Mouse (Mus musculus) limb, embryonic 11.5 days (tissue): ENCODE data around the gene Hoxb9. TPM values are rescaled to one million over a fixed set of nuclear protein-coding genes. Genes with fewer than 3 reads are reported as not detected.

Experiments
- ATAC-seq: fragments of 200-750 bp; cut with Nextera tagmentation; 2 replicates; pipeline ENCODE4 v1.8.0; 2017; ENCODE audit warnings: low read depth; ENCODE audit not compliant: insufficient number of reproducible peaks, low FRiP score, low TSS enrichment
- DNase-seq: peaks from one replicate; pipeline ENCODE4 v3.0.0-alpha.2; 2015; ENCODE audit warnings: low spot score
- H3K27ac ChIP-seq: fragments of 300-500 bp; sonication (generic); replicated peaks from 2 replicates; pipeline ENCODE4 v1.5.1; 2014; ENCODE audit warnings: low read depth, mild to moderate bottlenecking, low read length
- H3K27me3 ChIP-seq: fragments of 300-500 bp; sonication (generic); 2 replicates; pipeline ENCODE4 v1.6.1; 2014; ENCODE audit warnings: mild to moderate bottlenecking, low read length, mixed read lengths; ENCODE audit not compliant: control insufficient read depth, insufficient read depth
- H3K36me3 ChIP-seq: fragments of 300-500 bp; sonication (generic); 2 replicates; pipeline ENCODE4 v1.6.1; 2014; ENCODE audit warnings: mild to moderate bottlenecking, low read length, moderate library complexity, mixed read lengths; ENCODE audit not compliant: control insufficient read depth, insufficient read depth
- H3K4me1 ChIP-seq: fragments of 300-500 bp; sonication (generic); 2 replicates; pipeline ENCODE4 v1.6.1; 2014; ENCODE audit warnings: low read length, mixed read lengths; ENCODE audit not compliant: control insufficient read depth, insufficient read depth
- H3K4me2 ChIP-seq: fragments of 300-500 bp; sonication (generic); 2 replicates; pipeline ENCODE4 v1.6.1; 2014; ENCODE audit warnings: low read depth, mild to moderate bottlenecking, moderate library complexity; ENCODE audit not compliant: severe bottlenecking
- H3K4me3 ChIP-seq: fragments of 300-500 bp; sonication (generic); 2 replicates; pipeline ENCODE4 v1.5.1; 2014; ENCODE audit warnings: low read depth, low read length
- H3K9ac ChIP-seq: fragments of 300-500 bp; sonication (generic); 2 replicates; pipeline ENCODE4 v1.6.1; 2014; ENCODE audit warnings: mild to moderate bottlenecking, low read length
- H3K9me3 ChIP-seq: fragments of 300-500 bp; sonication (generic); 2 replicates; pipeline ENCODE4 v1.6.1; 2016; ENCODE audit warnings: low read length; ENCODE audit not compliant: control insufficient read depth
- WGBS: fragments of 180-500 bp; shearing (Covaris S2); extraction: QIAGEN DNeasy Blood & Tissue Kit; methylation state at CpG from one replicate; pipeline ENCODE4 v1.1.7; 2014; 5-methylcytosine and 5-hydroxymethylcytosine counted together
- polyA plus RNA-seq: library from polyadenylated mRNA; unstranded; fragments of >200 nt; fragmentation: Nextera tagmentation; extraction: Ambion mirVana; gene quantifications from 2 replicates; pipeline ENCODE4 v1.2.1, GENCODE M21; 2014

Hoxb9 gene
- polyA plus RNA-seq, 1 experiment from 2014 or later, result 1.8 TPM

- ATAC-seq (no peak), DNase-seq (no peak)
- Histone ChIP-seq H3K4me2 (no peak overlapping the region), H3K27ac (no peak overlapping the region), H3K4me3 (no peak overlapping the region), H3K4me1 (peaks cover 14% of the 10 kb centered on the region; the same call in 1 of the 2 replicates), H3K36me3 (no peaks in the 10 kb centered on the region), H3K27me3 (peaks cover 83% of the 10 kb centered on the region), H3K9me3 (no peaks in the 10 kb centered on the region), H3K9ac (no peak overlapping the region)
- WGBS, result 13% methylated on average over 17 of the region's 17 CpGs
These were observed 19.6 kb downstream of the Hoxb9 start for GRCm38 (mm10) chr11:96290705-96291355.

GRCm38 (mm10) chr11:96291681-96292564, 20.7 kb downstream of the Hoxb9 start, which contains the start of gene Hoxb6:
Gene Hoxb6 (plus strand): TSS chr11:96292476.
- peak within 1 kb of the TSS; percentile 31 for H3K4me2 ChIP-seq
- no peaks in the 10 kb centered on the region for H3K36me3 ChIP-seq
- H3K4me1 ChIP-seq, result peaks cover 14% of the 10 kb centered on the region; the same call in 1 of the 2 replicates
- no peaks in the 10 kb centered on the region for H3K9me3 ChIP-seq
- WGBS, result 3% methylated on average over 22 of the region's 22 CpGs
- H3K27me3 ChIP-seq, result peaks cover 84% of the 10 kb centered on the region
- ATAC-seq (no peak), DNase-seq (no peak)
- peak within 1 kb of the TSS; percentile 23; the same call in 1 of the 2 replicates for H3K9ac ChIP-seq
- H3K27ac ChIP-seq, result no peak within 1 kb of the TSS
- H3K4me3 ChIP-seq, result peak within 1 kb of the TSS; percentile 27

- Histone ChIP-seq H3K36me3 (no peaks in the 10 kb centered on the region), H3K27ac (no peak overlapping the region), H3K27me3 (peaks cover 84% of the 10 kb centered on the region), H3K4me1 (peaks cover 11% of the 10 kb centered on the region; the same call in 1 of the 2 replicates), H3K4me2 (peak overlapping the region; percentile 31), H3K9ac (peak overlapping the region; percentile 23; the same call in 1 of the 2 replicates), H3K9me3 (no peaks in the 10 kb centered on the region), H3K4me3 (peak overlapping the region; percentile 27)
- ATAC-seq (no peak), DNase-seq (no peak)
- WGBS, result 5% methylated on average over 12 of the region's 12 CpGs
These were observed 21.5 kb downstream of the Hoxb9 start for GRCm38 (mm10) chr11:96292565-96293301.

- no peak for DNase-seq
- ATAC-seq, result no peak
- WGBS, result 3% methylated on average over 22 of the region's 22 CpGs
- peak overlapping the region; percentile 27 for H3K4me3 ChIP-seq
- peak overlapping the region; percentile 31 for H3K4me2 ChIP-seq
- peaks cover 84% of the 10 kb centered on the region for H3K27me3 ChIP-seq
- H3K36me3 ChIP-seq, result no peaks in the 10 kb centered on the region
- peaks cover 11% of the 10 kb centered on the region; the same call in 1 of the 2 replicates for H3K4me1 ChIP-seq
- no peak overlapping the region for H3K27ac ChIP-seq
- no peaks in the 10 kb centered on the region for H3K9me3 ChIP-seq
- H3K9ac ChIP-seq, result no peak overlapping the region
These were observed 22.2 kb downstream of the Hoxb9 start for GRCm38 (mm10) chr11:96293302-96293921.

- H3K9me3 ChIP-seq, result no peaks in the 10 kb centered on the region
- DNase-seq, result peak; percentile 93
- peaks cover 89% of the 10 kb centered on the region for H3K27me3 ChIP-seq
- no peak overlapping the region for H3K9ac ChIP-seq
- WGBS, result under 1% methylated on average over 32 of the region's 32 CpGs
- H3K4me2 ChIP-seq, result peak overlapping the region; percentile 43
- 0 out of 2 replicates have a peak, but pooled peaks have one; percentile 31 for ATAC-seq
- no peak overlapping the region for H3K27ac ChIP-seq
- H3K36me3 ChIP-seq, result no peaks in the 10 kb centered on the region
- peak overlapping the region; percentile 19 for H3K4me3 ChIP-seq
- peaks cover 16% of the 10 kb centered on the region for H3K4me1 ChIP-seq
These were observed 23.2 kb downstream of the Hoxb9 start for GRCm38 (mm10) chr11:96294245-96295091.

GRCm38 (mm10) chr11:96295092-96295835, 24.0 kb downstream of the Hoxb9 start:
- Histone ChIP-seq H3K4me2 (peak overlapping the region; percentile 43), H3K9me3 (no peaks in the 10 kb centered on the region), H3K27me3 (peaks cover 90% of the 10 kb centered on the region), H3K9ac (no peak overlapping the region), H3K36me3 (no peaks in the 10 kb centered on the region), H3K27ac (no peak overlapping the region), H3K4me1 (peaks cover 17% of the 10 kb centered on the region), H3K4me3 (peak overlapping the region; percentile 19)
- ATAC-seq (no peak), DNase-seq (no peak)
- WGBS, result under 1% methylated on average over 30 of the region's 30 CpGs

GRCm38 (mm10) chr11:96296997-96297396, 25.7 kb downstream of the Hoxb9 start:
- peaks cover 26% of the 10 kb centered on the region for H3K4me1 ChIP-seq
- no peak overlapping the region for H3K4me3 ChIP-seq
- ATAC-seq, result no peak
- 0% methylated on average over 2 of the region's 2 CpGs for WGBS
- no peak overlapping the region for H3K4me2 ChIP-seq
- no peak for DNase-seq
- H3K27ac ChIP-seq, result no peak overlapping the region
- H3K9me3 ChIP-seq, result no peaks in the 10 kb centered on the region
- no peaks in the 10 kb centered on the region for H3K36me3 ChIP-seq
- no peak overlapping the region for H3K9ac ChIP-seq
- peaks cover 96% of the 10 kb centered on the region for H3K27me3 ChIP-seq
